Mouse (Mus musculus): ENCODE measurements around the gene Rdh1.
A peak's percentile ranks its signal among the peaks of the same experiment; 100 is the strongest.

GRCm38 (mm10) chr10:127738151-127738882 lies 21.2 kb upstream of the Rdh1 start:
- TF ChIP-seq POLR2A (IDR thresholded peaks at IDR 0.05; ENCODE audit: borderline replicate concordance, control insufficient read depth, low read depth, low read length) (no peak), CTCF (IDR thresholded peaks at IDR 0.05; ENCODE audit: control insufficient read depth, insufficient read depth, low read length) (peak; percentile 57)
